Mouse (Mus musculus) olfactory bulb, adult 2 months (tissue): ENCODE measurements at regions not wholly inside any gene's neighbourhood (a gene's known extent, or its start where the extent isn't known, plus 50 kb on each side); places are given as distances from the start of the nearest gene placed in this dataset.

Experiments
- CTCF ChIP-seq: fragments of 200-500 bp; IDR thresholded peaks from 2 replicates; pipeline ENCODE4 v1.5.1; 2012; ENCODE audit warnings: low read depth, mild to moderate bottlenecking, low read length, moderate library complexity; ENCODE audit not compliant: insufficient read depth
- POLR2A ChIP-seq: fragments of 200-500 bp; IDR thresholded peaks from 2 replicates; pipeline ENCODE4 v1.6.1; 2012; ENCODE audit warnings: mild to moderate bottlenecking, low read depth, low read length, moderate library complexity; ENCODE audit not compliant: insufficient read depth

DNA sequence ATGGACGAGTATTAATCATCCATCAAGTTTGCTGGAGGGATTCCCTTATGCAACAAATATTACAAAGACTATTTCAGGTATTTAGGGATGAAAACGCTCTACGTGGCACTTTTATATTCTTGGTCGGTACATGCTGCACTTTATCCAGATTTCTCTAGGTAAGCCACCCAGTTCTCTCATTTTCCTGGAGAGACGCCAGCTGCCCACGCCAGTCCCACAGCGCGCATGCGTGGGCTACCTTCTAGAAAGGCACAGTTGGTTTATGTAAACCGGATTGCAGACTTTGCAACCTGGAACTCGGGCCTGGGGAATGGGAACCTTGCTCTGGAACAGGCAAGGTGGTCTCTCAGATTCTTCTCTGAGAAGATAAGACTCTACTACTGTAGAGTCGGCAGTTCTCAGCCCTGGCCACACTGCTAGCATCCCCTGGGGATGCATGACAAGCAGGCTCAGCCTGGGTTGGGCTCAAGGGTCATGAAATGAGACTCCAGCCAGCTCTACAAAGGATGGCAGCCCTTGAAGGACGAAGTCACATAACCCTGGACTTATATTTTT lies 265.0 kb downstream of the Etnk1 start:
- no peak for TF ChIP-seq POLR2A
- no peak for TF ChIP-seq CTCF
